Mouse (Mus musculus): ENCODE data around the gene Zfp94. TPM values are rescaled to one million over a fixed set of nuclear protein-coding genes. Genes with fewer than 3 reads are reported as not detected.

Gene Zfp94
- total and polyA plus RNA-seq, 3 experiments, result 1.9 to 3.8 (median 2.7) TPM

DNA sequence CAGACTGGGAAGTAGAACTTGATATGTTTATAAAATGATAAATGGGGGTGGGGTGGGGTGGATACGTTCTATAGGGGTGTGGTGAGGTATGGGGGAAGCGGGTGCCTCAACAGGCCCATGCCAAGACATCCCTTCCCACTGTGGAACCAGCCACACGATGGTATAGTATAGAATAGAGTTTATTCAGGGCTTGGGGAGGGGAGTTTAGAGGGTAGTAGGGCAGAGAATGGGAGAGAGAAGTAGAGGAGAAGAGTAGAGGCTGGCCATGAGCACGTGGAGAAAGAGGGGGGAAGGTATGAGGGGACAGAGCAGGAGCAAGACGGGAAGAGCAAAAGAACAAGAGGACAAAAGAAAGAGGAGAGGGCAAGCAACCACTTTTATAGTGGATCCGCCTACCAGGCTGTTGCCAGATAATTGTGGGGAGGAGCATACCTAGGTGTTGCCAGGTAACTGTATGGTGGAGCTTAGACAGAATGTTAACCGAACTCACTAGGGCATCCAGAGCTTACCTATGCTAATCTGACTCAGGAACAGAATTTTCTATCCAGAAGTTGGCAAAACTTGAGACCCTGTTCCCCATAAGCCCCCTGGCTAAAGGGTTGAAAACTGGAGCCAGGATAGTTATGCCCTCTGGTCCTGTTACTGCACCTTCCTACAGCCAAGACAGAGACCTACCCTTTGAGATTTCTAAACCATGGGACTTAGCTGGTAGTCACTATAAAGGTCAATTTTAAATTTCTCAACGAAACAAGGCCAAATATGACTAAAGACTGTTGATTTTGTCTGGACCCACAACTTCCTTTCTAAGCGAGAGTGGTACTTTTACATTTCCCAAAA, 62.5 kb downstream of the Zfp94 start:
- no peak for DNase-seq
- peaks cover 3% of the 10 kb centered on the region for H3K4me1 ChIP-seq (ENCODE audit: control insufficient read depth, insufficient read depth, low read length)
- no peaks in the 10 kb centered on the region for H3K79me2 ChIP-seq (replicated peaks; ENCODE audit: control insufficient read depth, insufficient read depth, low read length)
- peak overlapping the region; percentile 60 for H3K27ac ChIP-seq
- H3K36me3 ChIP-seq (ENCODE audit: control insufficient read depth, insufficient read depth, low read length), result no peaks in the 10 kb centered on the region; the same call in 1 of the 2 replicates
- no peak for TF ChIP-seq EP300 (IDR thresholded peaks at IDR 0.05; ENCODE audit: insufficient read depth, low read depth, low read length)
- TF ChIP-seq CTCF (IDR thresholded peaks at IDR 0.05), result no peak
- TF ChIP-seq POLR2A (IDR thresholded peaks at IDR 0.05; ENCODE audit: insufficient read depth, low read depth, low read length), result no peak
- H3K4me3 ChIP-seq, result peak overlapping the region; percentile 61
- WGBS, result 63% methylated on average over 9 of the region's 9 CpGs
- intact Hi-C loops (cut with DNase I), result loop anchor here (1.0 to 5.0 kb wide), 6 partner anchors 16 to 172 kb away; partner anchors contain the start of genes Zfp112, Zfp180, Zfp235 and Zfp93
- H3K9ac ChIP-seq (ENCODE audit: low read depth, low read length), result no peak overlapping the region
- H3K27me3 ChIP-seq (ENCODE audit: control insufficient read depth, insufficient read depth, low read length), result no peaks in the 10 kb centered on the region

Small RNAs within 50 kb of the gene (microRNA-seq; reads per million reads assigned to microRNA genes)
- 0 reads per million in 2 experiments for gene Gm27592

Other genes starting within 250 kb of the Zfp94 start
- 10 to 100 TPM; 16.7 to 16.8 TPM for gene Zfp180, start 234.7 kb downstream of the Zfp94 start, total RNA-seq (2021)
- 7.7 and 11.3 TPM in 2 replicates for gene Zfp180, start 234.7 kb downstream of the Zfp94 start, polyA plus RNA-seq (2012; rRNA removed)
- gene Zfp112, start 204.4 kb downstream of the Zfp94 start, total RNA-seq (2021), result 1 to 10 TPM; 3.1 to 3.2 TPM
- 1.8 and 3.5 TPM in 2 replicates for gene Zfp112, start 204.4 kb downstream of the Zfp94 start, polyA plus RNA-seq (2012; rRNA removed)
- 1 to 10 TPM; 4.2 to 5.4 TPM for gene Zfp235, start 182.5 kb downstream of the Zfp94 start, total RNA-seq (2021)
- 3.1 and 5.5 TPM in 2 replicates for gene Zfp235, start 182.5 kb downstream of the Zfp94 start, polyA plus RNA-seq (2012; rRNA removed)
- gene Zfp114, start 141.6 kb downstream of the Zfp94 start, total RNA-seq (2021), result under 1 TPM; 0.16 TPM
- 0.06 and 0.10 TPM in 2 replicates for gene Zfp114, start 141.6 kb downstream of the Zfp94 start, polyA plus RNA-seq (2012; rRNA removed)
- 1 to 10 TPM; 3.2 to 3.6 TPM for gene Zfp111, start 105.2 kb downstream of the Zfp94 start, total RNA-seq (2021)
- gene Zfp111, start 105.2 kb downstream of the Zfp94 start, polyA plus RNA-seq (2012; rRNA removed), result 1.1 and 1.6 TPM in 2 replicates
- gene Zfp109, start 79.1 kb downstream of the Zfp94 start, total RNA-seq (2021), result 1 to 10 TPM; 1.8 to 2.1 TPM
- gene Zfp109, start 79.1 kb downstream of the Zfp94 start, polyA plus RNA-seq (2012; rRNA removed), result 0.80 and 1.5 TPM in 2 replicates
- gene Zfp108, start 61.9 kb downstream of the Zfp94 start, total RNA-seq (2021), result 1 to 10 TPM; 1.4 to 1.8 TPM
- gene Zfp108, start 61.9 kb downstream of the Zfp94 start, polyA plus RNA-seq (2012; rRNA removed), result 0.70 and 1.4 TPM in 2 replicates
- 1 to 10 TPM; 3.3 to 4.1 TPM for gene Zfp93, start 46.2 kb downstream of the Zfp94 start, total RNA-seq (2021)
- gene Zfp93, start 46.2 kb downstream of the Zfp94 start, polyA plus RNA-seq (2012; rRNA removed), result 1.7 and 2.9 TPM in 2 replicates
- 1 to 10 TPM; 2.7 to 3.3 TPM for gene Zfp61, start 15.4 kb downstream of the Zfp94 start, total RNA-seq (2021)
- gene Zfp61, start 15.4 kb downstream of the Zfp94 start, polyA plus RNA-seq (2012; rRNA removed), result 2.7 and 5.3 TPM in 2 replicates
- not detected for gene Tescl, start 17.3 kb upstream of the Zfp94 start, total RNA-seq (2021)
- 0.35 and 0.66 TPM in 2 replicates for gene Tescl, start 17.3 kb upstream of the Zfp94 start, polyA plus RNA-seq (2012; rRNA removed)
- gene Lypd5, start 32.5 kb upstream of the Zfp94 start, total RNA-seq (2021), result not detected
- gene Lypd5, start 32.5 kb upstream of the Zfp94 start, polyA plus RNA-seq (2012; rRNA removed), result not detected in 2 replicates
- 1 to 10 TPM in 1 of 2 experiments, under 1 TPM in 1; 0.91 to 1.1 TPM for gene Kcnn4, start 53.6 kb upstream of the Zfp94 start, total RNA-seq (2021)
- 1.2 and 1.9 TPM in 2 replicates for gene Kcnn4, start 53.6 kb upstream of the Zfp94 start, polyA plus RNA-seq (2012; rRNA removed)
- 1 to 10 TPM; 5.9 to 6.6 TPM for gene Smg9, start 83.0 kb upstream of the Zfp94 start, total RNA-seq (2021)
- 19.2 and 21.4 TPM in 2 replicates for gene Smg9, start 83.0 kb upstream of the Zfp94 start, polyA plus RNA-seq (2012; rRNA removed)
- gene Irgc1, start 135.6 kb upstream of the Zfp94 start, total RNA-seq (2021), result not detected
- gene Irgc1, start 135.6 kb upstream of the Zfp94 start, polyA plus RNA-seq (2012; rRNA removed), result 0.67 and 0.88 TPM in 2 replicates
- 1 to 10 TPM; 3.3 to 3.6 TPM for gene Plaur, start 145.8 kb upstream of the Zfp94 start, total RNA-seq (2021)
- gene Plaur, start 145.8 kb upstream of the Zfp94 start, polyA plus RNA-seq (2012; rRNA removed), result 4.2 and 5.0 TPM in 2 replicates
- gene Cadm4, start 165.4 kb upstream of the Zfp94 start, total RNA-seq (2021), result 10 to 100 TPM; 14.0 to 14.7 TPM
- gene Cadm4, start 165.4 kb upstream of the Zfp94 start, polyA plus RNA-seq (2012; rRNA removed), result 17.0 and 20.4 TPM in 2 replicates
- 10 to 100 TPM; 14.5 to 14.9 TPM for gene Zfp428, start 190.3 kb upstream of the Zfp94 start, total RNA-seq (2021)
- gene Zfp428, start 190.3 kb upstream of the Zfp94 start, polyA plus RNA-seq (2012; rRNA removed), result 12.3 and 28.7 TPM in 2 replicates
- not detected for gene AC161166.1, start 195.8 kb upstream of the Zfp94 start, total RNA-seq (2021)
- 0.04 TPM in 1 of 2 replicates, not detected in the other for gene AC161166.1, start 195.8 kb upstream of the Zfp94 start, polyA plus RNA-seq (2012; rRNA removed)
- gene Irgq, start 214.0 kb upstream of the Zfp94 start, total RNA-seq (2021), result 10 to 100 TPM; 16.1 to 17.4 TPM
- 12.9 and 20.7 TPM in 2 replicates for gene Irgq, start 214.0 kb upstream of the Zfp94 start, polyA plus RNA-seq (2012; rRNA removed)
- gene Pinlyp, start 229.5 kb upstream of the Zfp94 start, total RNA-seq (2021), result not detected
- gene Pinlyp, start 229.5 kb upstream of the Zfp94 start, polyA plus RNA-seq (2012; rRNA removed), result not detected in 2 replicates
- 10 to 100 TPM; 25.0 to 25.6 TPM for gene Xrcc1, start 229.6 kb upstream of the Zfp94 start, total RNA-seq (2021)
- gene Xrcc1, start 229.6 kb upstream of the Zfp94 start, polyA plus RNA-seq (2012; rRNA removed), result 21.8 and 25.5 TPM in 2 replicates

All from heart, adult 2 months (tissue).